Mouse (Mus musculus) E14TG2a.4 (cell line): ENCODE measurements around the gene Gpatch8.

Source experiments
- CTCF ChIP-seq: conservative IDR thresholded peaks from 2 replicates; pipeline ENCODE4 v1.5.1; 2014; ENCODE audit warnings: low read length
- NANOG ChIP-seq: IDR thresholded peaks from 2 replicates; pipeline ENCODE4 v1.6.1; 2014; ENCODE audit warnings: borderline replicate concordance, low read length, mixed read lengths
- POU5F1 ChIP-seq: IDR thresholded peaks from 2 replicates; pipeline ENCODE4 v1.6.1; 2014; ENCODE audit warnings: low read length, borderline replicate concordance

GRCm38 (mm10) chr11:102443740-102444139, 112.5 kb downstream of the Gpatch8 start:
- TF ChIP-seq CTCF (no peak), POU5F1 (no peak), NANOG (no peak)
